9 mouse cellular contexts compared by ENCODE assay signal in the genomic region with DNA sequence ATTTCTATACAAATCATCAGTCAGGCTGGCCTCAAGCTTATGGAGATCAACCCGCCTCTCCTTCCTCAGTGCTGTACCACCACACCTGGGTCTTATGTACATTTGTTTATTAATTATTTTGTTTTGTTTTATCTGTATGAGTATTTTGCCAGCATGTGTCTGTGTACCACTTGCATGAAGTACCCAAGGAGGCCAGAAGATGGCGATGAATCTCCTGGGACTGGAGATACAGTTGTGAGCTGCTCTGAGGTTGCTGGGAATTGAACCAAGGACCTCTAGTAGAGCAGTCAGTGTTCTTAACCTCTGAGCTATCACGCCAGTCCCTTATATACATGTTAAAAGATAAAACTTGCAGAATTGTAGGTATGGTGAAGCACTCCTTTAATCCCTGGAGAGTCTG. TPM values are rescaled to one million over a fixed set of nuclear protein-coding genes. Genes with fewer than 3 reads are reported as not detected.
DNase-seq lines count a peak whose midpoint lies in the region; ATAC-seq and TF ChIP-seq lines count a peak whose summit lies in the region.
"Had no signal": no experiment of that assay in that cellular context is flagged by ENCODE, and none has a peak within 500 bp of the region (broad histone marks: within the 10 kb centered on the region; RNA-seq: fewer than 3 reads in every experiment).

No protein-coding gene starts in this region.

- no peaks in the 10 kb centered on the region for H3K36me3 ChIP-seq in kidney, embryonic 16.5 days (ENCODE audit: insufficient read depth, low read length)
- H3K36me3 ChIP-seq in CH12.LX (replicated peaks in 1 of 2; ENCODE audit: control insufficient read depth in 1 of 2, insufficient read depth in 1 of 2, low read length in 1 of 2) = no peaks in the 10 kb centered on the region
- H3K36me3 ChIP-seq: liver, embryonic 15.5 days had no signal

- no peaks in the 10 kb centered on the region for H3K9me3 ChIP-seq in kidney, embryonic 16.5 days (ENCODE audit: low read length)
- peaks cover 3% of the 10 kb centered on the region for H3K9me3 ChIP-seq in CH12.LX (replicated peaks; ENCODE audit: low read length)
- H3K9me3 ChIP-seq: liver, embryonic 15.5 days had no signal

- peak; percentile 48 for TF ChIP-seq RAD21 in CH12.LX (IDR thresholded peaks at IDR 0.05; ENCODE audit: low read depth, low read length)

- ATAC-seq in kidney, embryonic 16.5 days (ENCODE audit: low FRiP score, low TSS enrichment) = no peak
- ATAC-seq in megakaryocyte-erythroid progenitor cell, adult 5-6 weeks (replicated peaks; ENCODE audit: low FRiP score, low TSS enrichment, poor library complexity, severe bottlenecking) = peak; percentile 73; the same call in 1 of the 2 replicates

- peak; percentile 45 to 60 for DNase-seq in kidney, postnatal 4 days
- DNase-seq in CH12.LX (ENCODE audit: extremely low read depth) (peak; percentile 43), MEL-GATA-1-ER (ENCODE audit: extremely low read depth, low read depth) (peak; percentile 22)
- no peak for DNase-seq in spleen, postnatal 14 days (ENCODE audit: low spot score in 2 of 2)
- no peak for DNase-seq in yolk sac, embryonic 10.5 days (ENCODE audit: low spot score)
- DNase-seq: heart, postnatal 14 days had no signal

- TF ChIP-seq POLR2A in CH12.LX (IDR thresholded peaks at IDR 0.05; ENCODE audit: low read depth, low read length) = no peak

- H3K4me2 ChIP-seq in kidney, embryonic 16.5 days (replicated peaks; ENCODE audit: low read depth, low read length) = no peak overlapping the region
- no peak overlapping the region for H3K4me2 ChIP-seq in CH12.LX (ENCODE audit: insufficient read depth, low read depth, poor library complexity, severe bottlenecking)
- H3K4me2 ChIP-seq: liver, embryonic 15.5 days had no signal

- H3K27ac ChIP-seq in kidney, embryonic 16.5 days (ENCODE audit: low read length) = no peak overlapping the region
- H3K27ac ChIP-seq in CH12.LX (ENCODE audit: insufficient read depth, low read depth) = no peak overlapping the region
- H3K27ac ChIP-seq: liver, embryonic 15.5 days had no signal

- no peak overlapping the region for H3K4me3 ChIP-seq in kidney, embryonic 16.5 days (ENCODE audit: low read length)
- no peak overlapping the region for H3K4me3 ChIP-seq in CH12.LX (replicated peaks in 1 of 3; ENCODE audit: low read depth in 2 of 3, low read length in 2 of 3, poor library complexity in 1 of 3)
- H3K4me3 ChIP-seq: liver, embryonic 15.5 days had no signal

- TF ChIP-seq CTCF in CH12.LX (conservative IDR thresholded peaks at IDR 0.05 in 1 of 2, IDR thresholded peaks at IDR 0.05 in 1 of 2; ENCODE audit: low read depth in 2 of 2, low read length in 2 of 2) = peak; percentile 39 to 67; a peak in 3 of 4 replicates

- no peaks in the 10 kb centered on the region for H3K79me2 ChIP-seq in CH12.LX (replicated peaks; ENCODE audit: control insufficient read depth, extremely low read depth, insufficient read depth, poor library complexity, severe bottlenecking)

- in situ Hi-C loops in CH12.LX (cut with MboI; ENCODE audit: low pct_ligation_motif_present, low pct_unique_long_range_greater_than_20kb, low sequenced_read_pairs) = loop anchor here (5.0 kb wide), 1 partner anchor 39 kb away; a partner anchor contains a TSS

- WGBS in kidney, embryonic 16.5 days = 65% methylated on average over 3 of the region's 3 CpGs

- dilution Hi-C loops in CH12.LX (cut with MboI; ENCODE audit: extremely low pct_ligation_motif_present, extremely low pct_unique_long_range_greater_than_20kb, low sequenced_read_pairs) = no loop called here

- no peaks in the 10 kb centered on the region for H3K27me3 ChIP-seq in kidney, embryonic 16.5 days (ENCODE audit: insufficient read depth, low read length)
- H3K27me3 ChIP-seq in CH12.LX (replicated peaks) = peaks cover 59% of the 10 kb centered on the region

- peaks cover 29% of the 10 kb centered on the region for H3K4me1 ChIP-seq in kidney, embryonic 16.5 days (ENCODE audit: insufficient read depth, low read length)
- peaks cover 7 to 26% of the 10 kb centered on the region in 2 experiments for H3K4me1 ChIP-seq in CH12.LX (ENCODE audit: control insufficient read depth in 1 of 2, insufficient read depth in 2 of 2)
- H3K4me1 ChIP-seq: liver, embryonic 15.5 days had no signal

- no peak for TF ChIP-seq EP300 in CH12.LX (IDR thresholded peaks at IDR 0.05; ENCODE audit: low read length)

- no peak overlapping the region for H3K9ac ChIP-seq in kidney, embryonic 16.5 days (replicated peaks; ENCODE audit: low read length)
- no peak overlapping the region for H3K9ac ChIP-seq in CH12.LX (ENCODE audit: insufficient read depth, low read depth)
- H3K9ac ChIP-seq: liver, embryonic 15.5 days had no signal

TF ChIP-seq in CH12.LX, 34 proteins besides CTCF, POLR2A, EP300 and RAD21:
- no peak for TF ChIP-seq SIN3A (IDR thresholded peaks at IDR 0.05; ENCODE audit: low read length)
- TF ChIP-seq PAX5 (IDR thresholded peaks at IDR 0.05; ENCODE audit: low read length) = no peak
- TF ChIP-seq TBP (conservative IDR thresholded peaks at IDR 0.05; ENCODE audit: low read depth, low read length) = no peak
- TF ChIP-seq JUND (conservative IDR thresholded peaks at IDR 0.05; ENCODE audit: low read depth, low read length) = no peak
- TF ChIP-seq SMC3 (IDR thresholded peaks at IDR 0.05; ENCODE audit: low read depth, low read length) = peak; percentile 66
- TF ChIP-seq ZKSCAN1 (IDR thresholded peaks at IDR 0.05; ENCODE audit: borderline replicate concordance, low read depth, low read length) = no peak

RNA-seq across cellular contexts. Expression of a gene that starts 10.0 kb away (rescaled TPM):
- polyA plus RNA-seq in kidney, embryonic 16.5 days (2015; fragmentation: Nextera tagmentation; extraction: Ambion mirVana) = 48.8 and 50.7 TPM in 2 replicates
- total RNA-seq in CH12.LX (2012; rRNA removed) (not detected in 2 replicates), CH12.LX (2014; rRNA removed) (not detected in 2 replicates)
- not detected in 2 replicates for polyA plus RNA-seq in CH12.LX (2012; ENCODE audit: insufficient read length, low read depth)
- total RNA-seq in megakaryocyte-erythroid progenitor cell, adult 5-6 weeks (2014; fragmentation: Nextera tagmentation) = 0.27 and 1.3 TPM in 2 replicates
- total RNA-seq in megakaryocyte-erythroid progenitor cell, adult 5-6 weeks (2017) = not detected in 2 replicates

RNA-seq across cellular contexts. Expression of a gene that starts 22.0 kb away (rescaled TPM):
- polyA plus RNA-seq in kidney, embryonic 16.5 days (2015; fragmentation: Nextera tagmentation; extraction: Ambion mirVana) = 0.25 and 0.28 TPM in 2 replicates
- total RNA-seq in CH12.LX (2012; rRNA removed) (not detected in 2 replicates), CH12.LX (2014; rRNA removed) (not detected in 2 replicates)
- not detected in 2 replicates for polyA plus RNA-seq in CH12.LX (2012; ENCODE audit: insufficient read length, low read depth)
- total RNA-seq in megakaryocyte-erythroid progenitor cell, adult 5-6 weeks (2014; fragmentation: Nextera tagmentation) = not detected in 2 replicates
- not detected in 2 replicates for total RNA-seq in megakaryocyte-erythroid progenitor cell, adult 5-6 weeks (2017)
- polyA plus RNA-seq: liver, embryonic 15.5 days had no signal

RNA-seq across cellular contexts. Expression of a gene that starts 38.8 kb away (rescaled TPM):
- polyA plus RNA-seq in kidney, embryonic 16.5 days (2015; fragmentation: Nextera tagmentation; extraction: Ambion mirVana) = 45.0 and 47.7 TPM in 2 replicates
- total RNA-seq in CH12.LX (2012; rRNA removed) (318 and 326 TPM in 2 replicates), CH12.LX (2014; rRNA removed) (206 and 207 TPM in 2 replicates)
- 370 and 444 TPM in 2 replicates for polyA plus RNA-seq in CH12.LX (2012; ENCODE audit: insufficient read length, low read depth)
- 364 and 416 TPM in 2 replicates for total RNA-seq in megakaryocyte-erythroid progenitor cell, adult 5-6 weeks (2014; fragmentation: Nextera tagmentation)
- 201 and 257 TPM in 2 replicates for total RNA-seq in megakaryocyte-erythroid progenitor cell, adult 5-6 weeks (2017)

RNA-seq across cellular contexts. Expression of a gene that starts 40.3 kb away (rescaled TPM):
- 1.3 and 1.7 TPM in 2 replicates for polyA plus RNA-seq in kidney, embryonic 16.5 days (2015; fragmentation: Nextera tagmentation; extraction: Ambion mirVana)
- total RNA-seq in CH12.LX (2012; rRNA removed) = not detected in 2 replicates
- total RNA-seq in CH12.LX (2014; rRNA removed) = not detected in 2 replicates
- not detected in 2 replicates for polyA plus RNA-seq in CH12.LX (2012; ENCODE audit: insufficient read length, low read depth)
- total RNA-seq in megakaryocyte-erythroid progenitor cell, adult 5-6 weeks (2014; fragmentation: Nextera tagmentation) = not detected in 2 replicates
- total RNA-seq in megakaryocyte-erythroid progenitor cell, adult 5-6 weeks (2017) = not detected in 2 replicates
- polyA plus RNA-seq: liver, embryonic 15.5 days had no signal

Comparison
In these comparisons a context has a peak if more than half of its experiments do, and no peak if none do; other contexts are left out.
1. DNase-seq: peak in kidney, postnatal 4 days (2 of 2), CH12.LX (single experiment) and MEL-GATA-1-ER (single experiment); none in spleen, postnatal 14 days (0 of 2) and yolk sac, embryonic 10.5 days (single experiment).